16 mouse cellular contexts compared by ENCODE assay signal in genomic region chr9:54416238-54416637, GRCm38 (mm10).
DNase-seq lines count a peak whose midpoint lies in the region; ATAC-seq and TF ChIP-seq lines count a peak whose summit lies in the region.
"Had no signal": no experiment of that assay in that cellular context is flagged by ENCODE, and none has a peak within 500 bp of the region (broad histone marks: within the 10 kb centered on the region; RNA-seq: fewer than 3 reads in every experiment).

No protein-coding gene starts in this region.

- H3K27me3 ChIP-seq in forebrain, embryonic 14.5 days (replicated peaks; ENCODE audit: control insufficient read depth, insufficient read depth, low read length), result no peaks in the 10 kb centered on the region
- no peaks in the 10 kb centered on the region for H3K27me3 ChIP-seq in forebrain, embryonic 12.5 days
- no peaks in the 10 kb centered on the region for H3K27me3 ChIP-seq in liver, embryonic 14.5 days (ENCODE audit: control insufficient read depth, insufficient read depth, low read length)
- H3K27me3 ChIP-seq in liver, embryonic 12.5 days (replicated peaks), result no peaks in the 10 kb centered on the region
- H3K27me3 ChIP-seq in Patski, result no peaks in the 10 kb centered on the region
- H3K27me3 ChIP-seq: liver, embryonic 15.5 days; megakaryocyte, embryonic 14.5 days had no signal

- no peaks in the 10 kb centered on the region for H3K4me1 ChIP-seq in forebrain, embryonic 14.5 days (ENCODE audit: control insufficient read depth, insufficient read depth, low read length)
- H3K4me1 ChIP-seq in forebrain, embryonic 12.5 days, result no peaks in the 10 kb centered on the region
- H3K4me1 ChIP-seq in liver, embryonic 14.5 days (replicated peaks; ENCODE audit: control insufficient read depth in 2 of 2, insufficient read depth in 2 of 2, low read length in 1 of 2), result no peaks in the 10 kb centered on the region
- H3K4me1 ChIP-seq in liver, embryonic 12.5 days, result no peaks in the 10 kb centered on the region
- H3K4me1 ChIP-seq: liver, embryonic 15.5 days; megakaryocyte, embryonic 14.5 days had no signal

- TF ChIP-seq CTCF in liver, embryonic 14.5 days (IDR thresholded peaks at IDR 0.05; ENCODE audit: low read depth), result peak; percentile 37; the same call in 1 of the 2 replicates
- TF ChIP-seq CTCF in Patski (IDR thresholded peaks at IDR 0.05), result peak; percentile 55

- 96% methylated on average over 2 of the region's 2 CpGs for WGBS in forebrain, embryonic 14.5 days
- WGBS in forebrain, embryonic 12.5 days, result 91% methylated on average over 2 of the region's 2 CpGs
- 79% methylated on average over 2 of the region's 2 CpGs for WGBS in liver, embryonic 14.5 days (ENCODE audit: insufficient replicate concordance)
- 66% methylated on average over 2 of the region's 2 CpGs for WGBS in liver, embryonic 12.5 days (ENCODE audit: insufficient replicate concordance)

- POLR2A ChIA-PET in Patski (lab: Charles Lee), result no interaction called here

- CTCF ChIA-PET in Patski (lab: Charles Lee), result no interaction called here

- in situ Hi-C loops in Patski (cut with MboI; ENCODE audit: low pct_unique_long_range_greater_than_20kb), result loop anchor here (10.0 kb wide), 1 partner anchor 421 kb away; no protein-coding TSS in a partner anchor

- no peak overlapping the region for H3K4me3 ChIP-seq in forebrain, embryonic 14.5 days (ENCODE audit: low read depth, low read length)
- no peak overlapping the region for H3K4me3 ChIP-seq in forebrain, embryonic 12.5 days (replicated peaks)
- H3K4me3 ChIP-seq in liver, embryonic 14.5 days (ENCODE audit: insufficient read depth in 1 of 2, low read depth in 2 of 2, low read length in 2 of 2), result no peak overlapping the region
- H3K4me3 ChIP-seq in liver, embryonic 12.5 days, result no peak overlapping the region
- H3K4me3 ChIP-seq: liver, embryonic 15.5 days; megakaryocyte, embryonic 14.5 days had no signal

- no peak for TF ChIP-seq EP300 in liver, embryonic 14.5 days (IDR thresholded peaks at IDR 0.05; ENCODE audit: low read depth)

- peaks cover 16% of the 10 kb centered on the region; the same call in 1 of the 2 replicates for H3K36me3 ChIP-seq in forebrain, embryonic 14.5 days (ENCODE audit: control insufficient read depth, insufficient read depth, low read length)
- H3K36me3 ChIP-seq in forebrain, embryonic 12.5 days (replicated peaks), result no peaks in the 10 kb centered on the region
- H3K36me3 ChIP-seq in liver, embryonic 14.5 days (replicated peaks; ENCODE audit: control insufficient read depth, insufficient read depth, low read depth), result no peaks in the 10 kb centered on the region
- H3K36me3 ChIP-seq in liver, embryonic 12.5 days, result no peaks in the 10 kb centered on the region
- H3K36me3 ChIP-seq: liver, embryonic 15.5 days had no signal

- no peaks in the 10 kb centered on the region for H3K9me3 ChIP-seq in forebrain, embryonic 14.5 days (replicated peaks; ENCODE audit: control insufficient read depth, low read length)
- no peaks in the 10 kb centered on the region for H3K9me3 ChIP-seq in forebrain, embryonic 12.5 days
- no peaks in the 10 kb centered on the region for H3K9me3 ChIP-seq in liver, embryonic 14.5 days (ENCODE audit: control insufficient read depth, low read length)
- no peaks in the 10 kb centered on the region for H3K9me3 ChIP-seq in liver, embryonic 12.5 days (replicated peaks)
- H3K9me3 ChIP-seq: liver, embryonic 15.5 days had no signal

- DNase-seq in forebrain, embryonic 14.5 days (ENCODE audit: low spot score), result peak; percentile 17
- DNase-seq in liver, embryonic 14.5 days (ENCODE audit: low read depth in 3 of 3, low spot score in 3 of 3), result no peak
- DNase-seq in Patski (ENCODE audit: low read depth, low spot score), result no peak
- no peak for DNase-seq in cerebellum, postnatal 4 days (ENCODE audit: low spot score in 2 of 2)
- no peak for DNase-seq in frontal cortex, postnatal 10 days (ENCODE audit: low spot score in 2 of 2)
- DNase-seq: cerebellum, postnatal 14 days; gastrocnemius, postnatal 25 days; heart, postnatal 10 days; thymus, adult 18-20 months had no signal

- no peak overlapping the region for H3K9ac ChIP-seq in forebrain, embryonic 14.5 days (ENCODE audit: low read length)
- no peak overlapping the region for H3K9ac ChIP-seq in forebrain, embryonic 12.5 days
- no peak overlapping the region for H3K9ac ChIP-seq in liver, embryonic 14.5 days (replicated peaks)
- no peak overlapping the region for H3K9ac ChIP-seq in liver, embryonic 12.5 days
- H3K9ac ChIP-seq: liver, embryonic 15.5 days had no signal

- no peak overlapping the region for H3K4me2 ChIP-seq in forebrain, embryonic 14.5 days (ENCODE audit: low read length)
- H3K4me2 ChIP-seq in forebrain, embryonic 12.5 days, result no peak overlapping the region
- no peak overlapping the region for H3K4me2 ChIP-seq in liver, embryonic 14.5 days (ENCODE audit: low read depth)
- H3K4me2 ChIP-seq in liver, embryonic 12.5 days, result no peak overlapping the region
- H3K4me2 ChIP-seq: liver, embryonic 15.5 days had no signal

- ATAC-seq in forebrain, embryonic 14.5 days, result no peak
- no peak for ATAC-seq in forebrain, embryonic 12.5 days (ENCODE audit: low FRiP score)
- no peak for ATAC-seq in liver, embryonic 14.5 days (ENCODE audit: insufficient read depth)
- ATAC-seq in liver, embryonic 12.5 days, result no peak
- ATAC-seq in Patski, result no peak
- 0 out of 2 replicates have a peak, but pooled peaks have one; percentile 68 for ATAC-seq in megakaryocyte-erythroid progenitor cell, adult 5-6 weeks (replicated peaks; ENCODE audit: low FRiP score, low TSS enrichment, poor library complexity, severe bottlenecking)
- ATAC-seq: activated CD4-positive, CD25-positive, alpha-beta regulatory T cell, adult 4 months; intestine, embryonic 16.5 days had no signal

- H3K27ac ChIP-seq in forebrain, embryonic 14.5 days (ENCODE audit: low read depth, low read length), result no peak overlapping the region
- H3K27ac ChIP-seq in forebrain, embryonic 12.5 days, result no peak overlapping the region
- H3K27ac ChIP-seq in liver, embryonic 14.5 days, result no peak overlapping the region
- no peak overlapping the region for H3K27ac ChIP-seq in liver, embryonic 12.5 days
- H3K27ac ChIP-seq: liver, embryonic 15.5 days had no signal
